Mouse (Mus musculus): ENCODE measurements around the gene Gm11009.
"Not testable (repeated sequence)": the region's sequence is repeated elsewhere in the genome, so short reads cannot be mapped to it uniquely, and the experiment has no call there.

The Gm11009 gene

DNA sequence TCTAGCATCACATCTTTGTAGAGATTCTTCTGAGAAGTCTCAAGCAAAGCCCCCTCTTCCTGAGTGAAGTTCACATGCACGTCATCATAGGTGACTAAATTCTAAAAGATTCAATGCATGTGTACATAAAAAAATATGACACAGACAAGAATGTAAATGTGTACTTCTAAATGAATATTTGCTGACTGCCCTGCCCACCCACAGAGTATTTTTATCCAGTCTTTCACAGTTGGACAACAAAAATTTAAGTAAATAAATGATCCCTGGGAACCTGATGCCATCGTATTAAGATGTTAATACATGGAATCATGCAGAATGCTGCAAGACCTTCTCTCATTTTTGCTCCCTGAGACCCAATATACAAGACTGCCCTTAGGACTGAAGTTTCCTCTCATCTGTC is at the start of gene Gm11009:
Gene Gm11009, minus strand, starts transcription at position 101 of the 400 bp plus-strand sequence.
- in situ Hi-C loops (cut with MboI; ENCODE audit: low sequenced_read_pairs), result not testable (repeated sequence)
